Mouse (Mus musculus) monocyte, adult 2 months (primary cell): ENCODE results near the gene Hoxa3.

Experiments
- DNase-seq, 2 experiments: peaks; one replicate each; pipeline ENCODE4 v3.0.0; 2022; ENCODE audit warnings: low spot score in 2 of 2, low read depth in 1 of 2

Hoxa3 gene

GRCm38 (mm10) chr6:52220003-52220864 lies 7.1 kb upstream of the Hoxa3 start:
- no peak for DNase-seq

DNA sequence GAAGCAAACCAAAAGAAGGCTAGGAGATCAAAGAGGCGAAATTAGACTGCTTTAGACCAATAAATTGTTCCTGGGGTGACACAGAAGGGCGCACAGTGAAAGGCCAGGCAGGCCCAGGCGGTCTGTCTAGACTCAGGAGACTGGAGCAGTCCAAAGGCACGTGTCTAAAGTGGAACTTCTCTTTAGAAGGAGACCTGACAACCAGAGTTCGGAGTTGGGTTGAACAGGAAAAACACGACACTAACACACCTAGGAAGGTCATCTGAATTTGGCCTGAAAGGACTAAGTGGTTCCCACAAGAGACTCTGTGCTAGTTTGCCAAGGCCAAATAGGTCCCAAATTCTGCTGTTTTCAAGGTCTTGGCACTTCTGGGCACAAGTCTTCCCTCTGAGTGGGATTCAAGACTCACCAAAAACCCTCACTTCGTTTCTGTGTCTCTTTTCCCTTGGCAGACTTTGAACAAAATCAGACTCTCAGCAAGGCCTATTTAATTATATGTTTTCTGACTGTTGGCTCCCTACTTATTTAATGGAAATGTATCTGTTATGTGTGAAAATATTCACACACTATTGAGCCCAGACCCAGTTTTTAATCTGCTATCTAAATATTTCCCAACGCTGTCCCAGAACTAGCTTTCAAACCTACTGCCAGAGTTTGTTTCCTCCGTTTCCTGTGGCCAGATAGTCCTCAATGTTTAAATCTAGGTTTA lies 6.3 kb upstream of the Hoxa3 start:
- DNase-seq, result no peak

GRCm38 (mm10) chr6:52218643-52219215 lies 5.6 kb upstream of the Hoxa3 start:
- no peak for DNase-seq

DNA sequence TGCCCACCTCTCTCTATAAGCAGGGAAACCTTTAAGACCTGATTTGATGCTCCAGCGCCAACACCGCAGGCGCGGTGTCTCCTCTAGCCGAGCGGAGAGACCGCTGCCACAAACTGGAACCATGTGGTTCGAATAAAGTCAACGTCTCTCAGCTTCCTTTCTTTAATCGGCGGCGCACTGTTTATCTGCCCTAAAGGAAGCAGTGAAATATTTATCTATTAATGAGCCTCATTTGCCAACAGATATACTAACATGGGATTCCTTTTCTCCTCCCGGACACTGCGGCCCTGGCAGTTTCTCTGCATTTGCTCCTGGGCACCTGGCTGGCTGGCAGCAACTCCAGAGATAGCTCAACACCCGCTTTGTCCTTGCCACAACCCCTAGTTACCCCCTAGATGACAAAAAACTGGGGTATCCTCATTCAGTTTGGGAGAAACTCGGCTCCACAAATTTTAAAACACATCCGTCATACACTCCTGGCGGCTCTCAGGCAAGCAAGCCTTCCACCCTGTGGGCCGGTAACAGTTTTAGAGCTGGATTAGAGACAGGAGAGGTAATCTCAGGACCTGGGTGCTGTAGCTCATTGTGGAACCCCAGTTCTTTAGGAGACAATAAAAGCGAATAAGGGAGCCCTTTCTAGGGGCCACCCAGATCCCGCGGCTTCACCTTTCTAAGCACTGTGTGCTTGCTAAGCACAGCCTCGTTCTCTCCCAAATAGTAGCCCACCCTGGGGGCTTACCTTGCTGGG lies 4.9 kb upstream of the Hoxa3 start:
- DNase-seq, result no peak

- DNase-seq, result no peak
Measured at GRCm38 (mm10) chr6:52217459-52217768, 4.3 kb upstream of the Hoxa3 start.

DNA sequence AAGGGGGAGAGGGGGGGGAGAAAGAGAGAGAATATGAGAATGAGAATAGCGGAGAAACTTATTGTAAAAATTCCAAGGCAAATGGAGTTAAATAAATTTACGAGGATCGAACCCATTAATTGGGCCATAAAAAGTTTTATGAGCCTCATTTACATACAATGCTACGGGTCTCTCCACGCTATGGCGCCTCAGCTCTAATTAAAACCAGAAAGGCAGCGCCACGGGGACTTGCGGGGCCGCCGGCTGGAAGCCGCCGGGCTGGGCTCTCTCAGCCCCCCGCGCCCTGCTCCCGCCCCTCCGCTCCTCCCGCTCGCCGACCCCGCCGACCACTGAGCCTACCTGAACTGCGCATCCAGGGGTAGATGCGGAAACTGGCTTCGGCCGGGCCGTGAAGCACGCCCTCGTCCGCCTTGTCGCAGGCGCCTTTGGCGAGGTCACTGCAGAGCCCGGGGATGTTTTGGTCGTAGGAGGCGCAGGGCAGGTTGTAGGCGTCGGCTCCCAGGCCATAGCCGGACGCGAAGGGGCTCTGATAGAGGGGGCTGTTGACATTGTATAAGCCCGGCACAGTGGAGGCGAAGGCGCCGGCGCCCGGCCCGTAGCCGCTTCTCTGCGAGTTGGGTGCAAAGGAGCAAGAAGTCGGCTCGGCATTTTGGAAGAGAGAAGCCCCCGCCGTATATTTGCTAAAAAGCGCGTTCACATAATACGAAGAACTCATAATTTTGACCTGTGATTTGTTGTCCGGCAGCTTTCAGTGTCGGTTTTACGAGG lies 3.7 kb upstream of the Hoxa3 start:
- no peak for DNase-seq

GRCm38 (mm10) chr6:52215771-52216535 lies 2.8 kb upstream of the Hoxa3 start:
- DNase-seq, result no peak

- DNase-seq, result no peak
Measured at GRCm38 (mm10) chr6:52215070-52215469, 1.9 kb upstream of the Hoxa3 start.

DNA sequence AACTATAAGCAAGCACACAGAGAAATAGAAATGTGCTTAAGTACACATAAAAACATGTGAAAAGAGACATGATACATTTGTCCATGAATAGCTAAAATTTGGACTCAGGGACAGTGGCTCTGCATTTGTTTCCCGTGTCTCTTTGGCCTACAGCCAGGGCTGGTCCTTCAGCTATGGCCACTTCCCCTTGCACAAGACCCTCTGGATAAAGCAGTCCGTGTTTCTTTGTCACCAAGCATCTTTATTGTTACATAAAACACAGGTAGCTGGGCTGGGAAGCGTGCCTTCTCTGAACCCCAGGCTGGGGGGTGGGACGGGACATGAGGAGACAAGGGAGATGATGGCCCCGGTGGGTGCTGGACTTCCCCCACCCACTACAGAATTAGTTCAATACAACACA lies 1.1 kb upstream of the Hoxa3 start:
- DNase-seq, result no peak

- DNase-seq, result no peak
Measured at GRCm38 (mm10) chr6:52212556-52213118, 499 bp downstream of the Hoxa3 start.

GRCm38 (mm10) chr6:52211961-52212360 lies 1.2 kb downstream of the Hoxa3 start:
- no peak for DNase-seq

DNA sequence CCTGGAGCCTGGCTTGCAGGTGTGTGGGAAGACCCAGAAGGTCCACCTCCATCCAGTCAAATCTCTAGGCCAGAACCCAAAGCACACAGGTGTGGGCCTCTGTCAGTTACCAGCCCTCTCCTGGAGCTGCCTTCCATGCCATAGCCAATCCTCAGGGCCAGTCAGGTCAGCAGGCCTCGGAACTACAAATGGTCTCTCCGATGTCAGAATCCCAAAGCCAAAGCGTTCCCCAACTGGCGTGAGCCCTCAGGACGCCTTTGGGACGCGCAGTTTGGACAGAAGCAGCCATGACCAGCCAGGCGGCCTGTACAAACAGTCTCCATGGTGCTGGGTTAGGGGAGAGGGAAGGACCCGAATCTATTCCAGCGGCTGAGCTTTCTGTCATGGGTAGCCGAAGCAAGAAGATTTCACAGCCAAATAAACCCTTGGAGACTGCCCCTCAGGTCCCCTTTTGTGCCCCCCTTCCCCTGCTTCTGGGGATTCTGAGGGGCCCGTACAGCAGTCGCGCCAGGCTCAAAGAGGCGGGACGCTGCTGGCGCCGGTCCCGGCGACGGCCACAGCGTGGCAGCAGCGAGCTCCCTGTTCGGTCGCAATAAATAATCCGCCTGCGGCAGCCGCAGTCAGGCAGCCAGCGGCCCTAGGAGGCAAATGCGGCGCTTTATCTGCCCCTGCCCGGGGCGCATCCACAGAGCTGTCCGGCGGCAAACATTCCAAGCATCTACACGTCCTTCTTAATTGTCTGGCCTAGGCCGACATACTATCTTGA lies 1.8 kb downstream of the Hoxa3 start:
- DNase-seq, result no peak

GRCm38 (mm10) chr6:52209685-52210046 lies 3.5 kb downstream of the Hoxa3 start:
- no peak for DNase-seq

- DNase-seq, result no peak
Measured at GRCm38 (mm10) chr6:52208868-52209684, 4.1 kb downstream of the Hoxa3 start.

DNA sequence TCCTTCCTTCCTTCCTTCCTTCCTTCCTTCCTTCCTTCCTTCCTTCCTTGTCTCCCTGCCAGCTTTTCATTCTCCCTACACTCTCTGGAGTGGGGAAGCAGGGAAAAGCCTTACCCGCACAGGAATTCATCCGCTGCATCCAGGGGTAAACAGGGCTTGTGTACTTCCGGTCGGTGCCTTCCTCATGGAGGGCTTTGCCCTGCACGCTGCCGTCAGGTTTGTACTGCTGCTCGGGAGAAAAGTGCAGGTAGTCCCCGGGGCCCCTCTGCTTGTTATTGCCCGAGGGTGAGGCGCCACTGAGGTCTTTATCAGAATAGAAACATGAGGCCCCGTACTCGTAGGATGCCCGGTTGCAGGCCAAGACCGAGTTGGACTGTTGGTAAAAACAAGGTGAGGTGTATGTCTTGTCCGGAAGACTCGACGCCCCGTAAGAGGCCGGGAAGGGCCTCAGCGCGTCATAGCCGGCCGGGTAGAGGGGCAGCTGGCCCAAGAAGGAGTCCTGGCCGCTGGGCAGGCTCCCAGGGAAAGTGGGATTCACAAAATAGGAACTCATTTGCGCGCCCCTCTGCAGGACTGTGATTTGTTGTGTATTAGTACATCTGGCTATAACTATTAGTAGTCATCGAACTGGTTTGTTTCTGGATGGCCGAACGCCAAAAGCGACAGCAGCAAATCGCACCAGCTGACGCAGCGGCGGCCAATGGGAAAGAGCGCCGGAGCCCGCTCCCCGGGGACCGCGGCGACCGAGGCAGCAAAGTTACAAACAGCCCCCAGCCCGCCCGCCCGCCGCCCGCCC lies 4.9 kb downstream of the Hoxa3 start, which contains the start of gene Hoxa6:
Hoxa6 (minus strand) TSS at position 651 of the 796 bp plus-strand sequence.
- DNase-seq, result no peak

DNA sequence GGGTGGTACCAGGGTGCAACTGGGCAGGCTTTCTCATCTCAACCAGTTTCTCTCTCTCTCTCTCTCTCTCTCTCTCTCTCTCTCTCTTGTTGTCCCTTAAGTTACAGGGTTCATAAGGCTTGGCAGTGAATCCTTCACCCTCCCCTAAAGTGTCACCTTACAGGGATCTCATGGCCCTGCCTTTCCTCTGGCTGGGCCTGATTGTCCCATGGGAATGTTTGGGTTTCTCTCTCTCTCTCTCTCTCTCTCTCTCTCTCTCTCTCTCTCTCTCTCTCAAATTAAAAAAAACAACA lies 5.5 kb downstream of the Hoxa3 start:
- DNase-seq, result no peak

GRCm38 (mm10) chr6:52206882-52207683 lies 6.1 kb downstream of the Hoxa3 start:
- no peak for DNase-seq
